Mouse (Mus musculus) megakaryocyte, embryonic 14.5 days (primary cell): ENCODE measurements around the gene Cse1l.

Experiments used
- FLI1 ChIP-seq: IDR thresholded peaks from 2 replicates; pipeline ENCODE4 v1.6.1; 2012; ENCODE audit warnings: low read length, inconsistent platforms, mixed read lengths
- GATA1 ChIP-seq: IDR thresholded peaks from 3 replicates; pipeline ENCODE4 v1.6.1; 2012; ENCODE audit warnings: mixed read lengths, low read length, inconsistent platforms, borderline replicate concordance

DNA sequence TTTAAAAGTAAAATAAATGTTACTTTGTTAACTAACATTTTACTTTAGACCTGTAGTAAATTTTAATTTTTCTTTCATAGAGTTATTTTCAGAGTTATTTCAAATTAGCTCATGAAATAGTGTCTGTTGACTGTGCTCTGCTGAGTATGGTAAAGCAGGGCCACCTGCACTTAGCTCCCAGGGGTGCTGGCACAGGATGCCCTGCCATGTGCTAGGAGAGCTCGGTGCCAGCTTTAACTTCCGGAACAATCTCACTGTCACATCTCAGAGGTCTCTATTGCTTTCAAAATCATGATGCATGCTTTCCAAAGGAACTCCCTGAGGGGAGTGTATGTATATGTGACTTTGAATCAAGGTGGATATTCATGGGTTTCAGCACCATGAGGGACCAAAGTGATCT is 30.3 kb downstream of the Cse1l start:
- TF ChIP-seq FLI1: no peak
- TF ChIP-seq GATA1: no peak
